Mouse (Mus musculus) spleen, adult 2 months (tissue): ENCODE data around the gene Hist1h2ah. TPM values are rescaled to one million over a fixed set of nuclear protein-coding genes. Genes with fewer than 3 reads are reported as not detected.
A peak's percentile ranks its signal among the peaks of the same experiment; 100 is the strongest.
"Not testable (repeated sequence)": the region's sequence is repeated elsewhere in the genome, so short reads cannot be mapped to it uniquely, and the experiment has no call there.

Source experiments
- DNase-seq, 2 experiments: peaks; one replicate each; pipeline versions ENCODE4 v3.0.0 to v3.0.0-alpha.2; 2012 to 2021; ENCODE audit warnings: low spot score in 2 of 2, low read depth in 1 of 2
- H3K27ac ChIP-seq: fragments of 200-500 bp; 2 replicates; pipeline ENCODE4 v1.5.1; 2012; ENCODE audit warnings: low read length, inconsistent platforms; ENCODE audit not compliant: insufficient read depth
- H3K27me3 ChIP-seq: fragments of 200-500 bp; 2 replicates; pipeline ENCODE4 v1.6.1; 2012; ENCODE audit warnings: mild to moderate bottlenecking, moderate library complexity, low read length, inconsistent platforms; ENCODE audit not compliant: control insufficient read depth, insufficient read depth
- H3K36me3 ChIP-seq: fragments of 200-500 bp; 2 replicates; pipeline ENCODE4 v1.6.1; 2012; ENCODE audit warnings: mild to moderate bottlenecking, low read length, inconsistent platforms; ENCODE audit not compliant: control insufficient read depth, insufficient read depth
- H3K4me1 ChIP-seq: fragments of 200-500 bp; 2 replicates; pipeline ENCODE4 v1.6.1; 2011; ENCODE audit warnings: inconsistent platforms; ENCODE audit not compliant: control insufficient read depth, insufficient read depth, insufficient read length
- H3K4me3 ChIP-seq: fragments of 200-500 bp; 2 replicates; pipeline ENCODE4 v1.5.1; 2011; ENCODE audit warnings: mild to moderate bottlenecking, inconsistent platforms; ENCODE audit not compliant: insufficient read depth, insufficient read length; ENCODE audit errors: extremely low read depth
- CTCF ChIP-seq: fragments of 200-500 bp; IDR thresholded peaks from 2 replicates; pipeline ENCODE4 v1.5.1; 2011; ENCODE audit warnings: mild to moderate bottlenecking, inconsistent platforms; ENCODE audit not compliant: insufficient read depth, insufficient read length, insufficient replicate concordance; ENCODE audit errors: extremely low read depth
- POLR2A ChIP-seq: fragments of 200-500 bp; IDR thresholded peaks from 2 replicates; pipeline ENCODE4 v1.6.1; 2011; ENCODE audit warnings: low read depth, low read length, inconsistent platforms
- WGBS: fragments of 180-500 bp; shearing (Covaris S2); methylation state at CpG from one replicate; pipeline ENCODE4 v1.1.7; 2018; 5-methylcytosine and 5-hydroxymethylcytosine counted together
- polyA plus RNA-seq: library from polyadenylated mRNA; depleted of rRNA; stranded (reverse); fragments of >200 nt; gene quantifications from 2 replicates; pipeline ENCODE4 v1.2.3, GENCODE M21; 2012

Hist1h2ah gene
- polyA plus RNA-seq, 1 experiment: 51.3 TPM

DNA sequence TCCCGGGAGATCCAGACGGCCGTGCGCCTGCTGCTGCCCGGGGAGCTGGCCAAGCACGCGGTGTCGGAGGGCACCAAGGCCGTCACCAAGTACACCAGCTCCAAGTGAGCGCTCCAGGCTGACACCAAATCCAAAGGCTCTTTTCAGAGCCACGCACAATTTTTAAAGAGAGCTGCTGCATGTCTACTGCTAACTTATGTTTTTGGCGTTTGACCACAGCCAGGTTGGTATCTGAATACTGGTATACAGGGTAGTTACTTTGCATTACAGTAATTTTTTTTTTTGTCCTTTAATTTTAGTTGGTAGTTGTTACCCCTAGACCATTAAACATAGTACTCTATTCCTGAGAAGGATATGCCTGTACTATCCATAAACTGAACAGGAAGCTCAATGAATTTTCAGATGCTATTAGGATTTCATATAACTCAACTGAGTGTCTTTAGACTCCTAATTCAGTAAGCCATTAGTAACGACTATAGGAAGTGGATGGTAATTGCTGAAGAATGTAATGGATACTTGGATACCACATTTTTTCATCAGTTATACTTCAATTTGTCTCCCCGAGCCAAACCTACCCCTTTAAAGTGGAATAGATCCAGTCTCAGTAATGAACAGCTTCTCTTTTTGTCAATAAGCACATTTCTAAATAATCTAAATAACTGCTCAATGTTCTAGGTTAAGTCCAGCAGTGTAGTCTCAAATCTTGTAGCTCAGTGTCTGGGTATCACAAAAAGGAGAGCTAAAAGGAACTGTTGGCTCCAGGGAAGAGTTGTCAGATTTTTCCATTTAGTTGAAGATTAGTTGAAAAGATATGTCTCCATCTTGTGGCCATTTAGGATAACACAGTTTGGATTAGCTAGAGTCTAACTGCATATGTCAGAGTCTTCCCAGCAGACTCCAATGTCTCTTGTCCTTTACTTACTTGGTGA, 8.4 kb upstream of the Hist1h2ah start:
- WGBS: under 1% methylated on average over 13 of the region's 14 CpGs
- TF ChIP-seq POLR2A (no peak), CTCF (no peak)
- no peaks in the 10 kb centered on the region for H3K4me1 ChIP-seq
- H3K4me3 ChIP-seq: peak overlapping the region; percentile 51
- H3K27me3 ChIP-seq: no peaks in the 10 kb centered on the region
- no peak for DNase-seq
- peak overlapping the region; percentile 89 for H3K27ac ChIP-seq
- no peaks in the 10 kb centered on the region for H3K36me3 ChIP-seq

DNA sequence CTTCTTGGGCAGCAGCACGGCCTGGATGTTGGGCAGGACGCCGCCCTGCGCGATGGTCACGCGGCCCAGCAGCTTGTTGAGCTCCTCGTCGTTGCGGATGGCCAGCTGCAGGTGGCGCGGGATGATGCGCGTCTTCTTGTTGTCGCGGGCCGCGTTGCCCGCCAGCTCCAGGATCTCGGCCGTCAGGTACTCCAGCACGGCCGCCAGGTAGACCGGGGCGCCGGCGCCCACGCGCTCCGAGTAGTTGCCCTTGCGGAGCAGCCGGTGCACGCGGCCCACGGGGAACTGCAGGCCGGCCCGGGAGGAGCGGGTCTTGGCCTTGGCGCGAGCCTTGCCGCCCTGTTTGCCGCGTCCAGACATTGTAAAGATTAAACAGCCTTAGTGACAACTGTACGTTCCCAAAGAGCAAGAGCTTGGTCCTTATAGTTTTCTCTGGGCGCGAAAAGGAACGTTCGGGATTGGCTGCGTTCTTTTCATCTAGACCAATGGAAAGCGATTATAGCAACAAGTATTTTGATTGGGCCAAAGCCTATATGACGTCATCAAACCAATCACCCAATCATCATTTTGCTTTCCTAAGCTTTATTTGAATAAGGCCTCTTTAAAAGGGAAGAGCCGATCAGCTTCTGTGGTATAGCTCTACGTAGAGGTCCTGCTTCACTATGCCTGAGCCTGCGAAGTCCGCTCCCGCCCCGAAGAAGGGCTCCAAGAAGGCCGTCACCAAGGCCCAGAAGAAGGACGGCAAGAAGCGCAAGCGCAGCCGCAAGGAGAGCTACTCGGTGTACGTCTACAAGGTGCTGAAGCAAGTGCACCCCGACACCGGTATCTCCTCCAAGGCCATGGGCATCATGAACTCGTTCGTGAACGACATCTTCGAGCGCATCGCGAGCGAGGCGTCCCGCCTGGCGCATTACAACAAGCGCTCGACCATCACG, 7.5 kb upstream of the Hist1h2ah start, which contains the start of the genes Hist1h2ag and Hist1h2bj:
TSS of gene Hist1h2ag (minus strand) at position 377 of the 935 bp plus-strand sequence.
TSS of gene Hist1h2bj (plus strand) at position 647 of the 935 bp plus-strand sequence.
- not testable (repeated sequence) for H3K4me1 ChIP-seq, H3K36me3 ChIP-seq, H3K27me3 ChIP-seq
- DNase-seq: peak; percentile 78 to 97
- H3K27ac ChIP-seq: peak within 1 kb of the TSS; percentile 89
- WGBS: under 1% methylated on average over 51 of the region's 80 CpGs
- peak; percentile 83 for TF ChIP-seq POLR2A
- peak within 1 kb of the TSS; percentile 51 for H3K4me3 ChIP-seq

DNA sequence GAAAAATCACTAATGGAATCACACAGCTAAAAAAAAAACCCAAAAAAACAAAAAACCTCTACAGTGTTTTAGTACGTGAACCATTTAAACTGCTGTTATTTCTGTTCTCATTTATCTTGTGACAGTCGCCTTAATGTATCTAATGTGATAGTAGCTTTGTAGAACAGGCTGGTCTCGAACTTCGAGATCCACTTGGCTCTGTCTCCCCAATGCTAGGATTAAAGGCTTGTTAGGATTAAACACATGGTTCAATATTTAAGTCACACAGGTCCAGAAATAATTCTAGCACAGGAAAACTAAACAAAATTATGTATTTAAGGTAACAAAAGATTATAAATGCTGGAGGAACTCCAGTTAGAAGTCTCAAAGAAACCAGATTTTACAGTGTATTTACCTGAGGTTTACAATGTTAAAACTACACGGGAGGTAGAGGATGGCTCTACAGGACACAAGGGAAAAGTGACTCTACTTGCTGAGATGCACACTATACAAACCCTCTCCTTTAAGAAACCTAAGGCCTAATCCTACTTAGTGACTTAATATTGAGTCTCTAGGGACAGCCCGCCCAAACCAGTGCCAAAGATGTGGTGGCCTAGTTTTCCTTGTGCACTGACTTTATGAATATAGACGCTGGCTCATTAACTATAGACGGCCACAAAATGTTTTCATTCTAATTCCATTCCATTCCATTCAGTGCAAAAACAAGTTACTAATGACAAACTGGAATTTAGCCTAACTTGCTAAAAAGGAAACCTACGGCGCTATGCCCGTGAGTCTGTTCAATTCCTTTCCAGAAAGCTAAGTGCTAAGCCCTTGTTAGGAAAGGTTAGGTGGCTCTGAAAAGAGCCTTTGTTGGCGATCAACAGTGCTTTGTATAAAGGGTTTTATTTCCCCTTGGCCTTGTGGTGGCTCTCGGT, 6.5 kb upstream of the Hist1h2ah start:
- peak overlapping the region; percentile 77 for H3K27ac ChIP-seq
- no peaks in the 10 kb centered on the region for H3K27me3 ChIP-seq
- H3K4me1 ChIP-seq: no peaks in the 10 kb centered on the region
- 5% methylated on average over 13 of the region's 13 CpGs for WGBS
- H3K36me3 ChIP-seq: no peaks in the 10 kb centered on the region
- peak overlapping the region; percentile 16; the same call in 1 of the 2 replicates for H3K4me3 ChIP-seq
- no peak for DNase-seq
- TF ChIP-seq POLR2A (no peak), CTCF (no peak)

DNA sequence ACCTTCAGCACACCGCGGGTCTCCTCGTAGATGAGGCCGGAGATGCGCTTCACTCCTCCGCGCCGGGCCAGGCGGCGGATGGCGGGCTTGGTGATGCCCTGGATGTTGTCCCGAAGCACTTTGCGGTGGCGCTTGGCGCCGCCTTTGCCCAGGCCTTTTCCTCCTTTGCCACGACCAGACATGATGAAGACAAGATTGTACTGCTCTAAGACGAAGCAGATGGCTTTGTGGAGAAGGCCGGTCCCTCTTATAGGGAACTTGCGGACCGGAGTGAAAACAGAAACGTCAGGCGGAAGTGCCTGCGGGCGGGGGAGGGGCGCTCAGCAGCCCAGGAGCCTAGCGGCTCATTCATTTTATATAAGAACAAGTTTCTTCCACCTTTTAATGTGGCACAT, 5.8 kb upstream of the Hist1h2ah start, which contains the start of gene Hist1h4i:
TSS of gene Hist1h4i (minus strand) at position 221 of the 395 bp plus-strand sequence.
- under 1% methylated on average over 27 of the region's 27 CpGs for WGBS
- not testable (repeated sequence) for H3K4me1 ChIP-seq, H3K36me3 ChIP-seq, H3K27me3 ChIP-seq
- DNase-seq: peak; percentile 91 to 95
- TF ChIP-seq POLR2A: peak; percentile 97
- Histone ChIP-seq H3K27ac (peak within 1 kb of the TSS; percentile 91), H3K4me3 (peak within 1 kb of the TSS; percentile 58)

DNA sequence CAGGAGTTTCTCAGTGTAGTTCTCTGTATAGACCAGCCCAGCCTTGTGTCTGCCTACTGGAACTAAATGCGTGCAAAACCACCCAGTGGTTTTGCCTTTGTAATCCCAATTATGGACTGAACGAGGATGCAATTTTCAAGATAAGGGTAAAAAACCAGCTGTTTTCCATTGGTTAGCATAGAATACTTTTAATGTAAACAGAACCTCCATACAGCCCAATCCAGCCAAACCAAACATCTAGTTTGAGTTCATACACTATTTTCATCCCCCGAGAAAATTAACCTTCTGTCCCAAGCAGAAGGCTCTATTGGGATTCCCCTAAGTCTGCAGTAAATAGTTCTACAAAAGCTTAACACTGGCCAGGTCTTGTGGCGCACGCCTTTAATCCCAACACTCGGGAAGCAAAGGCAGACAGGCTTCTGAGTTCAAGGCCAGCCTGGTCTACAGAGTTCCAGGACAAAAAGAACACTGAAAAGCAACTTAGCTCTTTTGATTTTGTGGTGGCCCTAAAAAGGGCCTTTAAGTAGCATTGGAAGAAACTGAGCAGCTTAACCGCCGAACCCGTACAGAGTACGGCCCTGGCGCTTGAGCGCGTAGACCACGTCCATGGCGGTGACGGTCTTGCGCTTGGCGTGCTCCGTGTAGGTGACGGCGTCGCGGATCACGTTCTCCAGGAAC, 5.2 kb upstream of the Hist1h2ah start:
- Histone ChIP-seq H3K27me3 (no peaks in the 10 kb centered on the region), H3K36me3 (no peaks in the 10 kb centered on the region), H3K4me1 (no peaks in the 10 kb centered on the region; the same call in 1 of the 2 replicates), H3K4me3 (peak overlapping the region; percentile 58), H3K27ac (peak overlapping the region; percentile 91)
- no peak for DNase-seq
- under 1% methylated on average over 24 of the region's 24 CpGs for WGBS
- TF ChIP-seq POLR2A (no peak), CTCF (no peak)
